In genomic region chr1:128810860-128811259, GRCm38 (mm10) we compare ENCODE assay signal across 24 mouse cellular contexts.
DNase-seq lines count a peak whose midpoint lies in the region; ATAC-seq and TF ChIP-seq lines count a peak whose summit lies in the region.
"Had no signal": no experiment of that assay in that cellular context is flagged by ENCODE, and none has a peak within 500 bp of the region (broad histone marks: within the 10 kb centered on the region; RNA-seq: fewer than 3 reads in every experiment).

No protein-coding gene starts in this region.

- no peaks in the 10 kb centered on the region for H3K36me3 ChIP-seq in ES-E14 (ENCODE audit: control insufficient read depth, insufficient read depth, low read length, poor library complexity, severe bottlenecking)
- no peaks in the 10 kb centered on the region for H3K36me3 ChIP-seq in hindbrain, postnatal 0 days (ENCODE audit: insufficient read depth, low read length)
- H3K36me3 ChIP-seq: embryonic facial prominence, embryonic 15.5 days; forebrain, embryonic 10.5 days; hindbrain, embryonic 15.5 days had no signal

- H3K9me3 ChIP-seq in ES-E14 (ENCODE audit: control insufficient read depth, insufficient read depth, low read depth, low read length): no peaks in the 10 kb centered on the region
- no peaks in the 10 kb centered on the region for H3K9me3 ChIP-seq in hindbrain, postnatal 0 days (ENCODE audit: low read length)
- H3K9me3 ChIP-seq: embryonic facial prominence, embryonic 15.5 days; forebrain, embryonic 10.5 days; hindbrain, embryonic 15.5 days had no signal

- no peaks in the 10 kb centered on the region for H3K27me3 ChIP-seq in hindbrain, postnatal 0 days (ENCODE audit: insufficient read depth, low read length)
- H3K27me3 ChIP-seq: embryonic facial prominence, embryonic 15.5 days; hindbrain, embryonic 15.5 days had no signal

- ATAC-seq in common myeloid progenitor, adult 5-6 weeks (replicated peaks; ENCODE audit: low read depth, poor library complexity, severe bottlenecking): peak; percentile 82
- peak; percentile 91 for ATAC-seq in megakaryocyte progenitor cell, adult 5-6 weeks (replicated peaks; ENCODE audit: poor library complexity)
- ATAC-seq in hindbrain, postnatal 0 days: no peak
- ATAC-seq: CD4-positive, CD25-positive, alpha-beta regulatory T cell, adult 4 months; forebrain, embryonic 14.5 days; inflammation-experienced regulatory T-cells, adult 6 months had no signal

- no peak overlapping the region for H3K4me2 ChIP-seq in hindbrain, postnatal 0 days (ENCODE audit: low read depth, low read length)
- H3K4me2 ChIP-seq: embryonic facial prominence, embryonic 15.5 days; heart, embryonic 11.5 days; hindbrain, embryonic 15.5 days had no signal

- no peak for DNase-seq in ES-E14 (ENCODE audit: low read depth, low spot score)
- no peak for DNase-seq in kidney, adult 18-20 months
- DNase-seq in hindbrain, postnatal 0 days (ENCODE audit: low spot score): no peak
- DNase-seq in cerebellum, adult 11-12 months: no peak
- DNase-seq: adrenal gland, adult 8-10 months; adrenal gland, postnatal 36 days; B cell, adult 2 months; cerebellum, adult 18-20 months; cerebellum, adult 9-11 months; embryo, embryonic 11 days; gastrocnemius, adult 2 months; gastrocnemius, postnatal 36 days; heart, adult 2 months; kidney, adult 11 months had no signal

- WGBS in hindbrain, postnatal 0 days: 68% methylated on average over 3 of the region's 3 CpGs

- H3K9ac ChIP-seq in ES-E14 (ENCODE audit: insufficient read depth, low read depth, low read length, poor library complexity, severe bottlenecking): no peak overlapping the region
- H3K9ac ChIP-seq in hindbrain, postnatal 0 days (replicated peaks; ENCODE audit: low read length): no peak overlapping the region
- H3K9ac ChIP-seq: embryonic facial prominence, embryonic 15.5 days; hindbrain, embryonic 15.5 days had no signal

- H3K4me1 ChIP-seq in ES-E14 (ENCODE audit: control insufficient read depth in 2 of 2, insufficient read depth in 2 of 2, low read length in 2 of 2, poor library complexity in 1 of 2): no peaks in the 10 kb centered on the region
- H3K4me1 ChIP-seq in hindbrain, postnatal 0 days (ENCODE audit: insufficient read depth, low read length): peaks cover 3% of the 10 kb centered on the region; the same call in 1 of the 2 replicates

- no peak for TF ChIP-seq CTCF in hindbrain, postnatal 0 days (IDR thresholded peaks at IDR 0.05; ENCODE audit: low read depth)

- in situ Hi-C loops in ES-E14 (cut with MboI; ENCODE audit: low sequenced_read_pairs in 2 of 2, unreplicated experiment in 2 of 2): no loop called here

- H3K27ac ChIP-seq in ES-E14 (ENCODE audit: insufficient read depth, low read depth, low read length, poor library complexity, severe bottlenecking): no peak overlapping the region
- H3K27ac ChIP-seq in hindbrain, postnatal 0 days: no peak overlapping the region
- H3K27ac ChIP-seq: embryonic facial prominence, embryonic 15.5 days; forebrain, embryonic 10.5 days; gastrocnemius, adult 2 months; heart, adult 2 months; hindbrain, embryonic 15.5 days had no signal

- H3K4me3 ChIP-seq in ES-E14 (ENCODE audit: insufficient read depth in 1 of 2, low read depth in 1 of 2, low read length in 2 of 2, poor library complexity in 1 of 2, severe bottlenecking in 1 of 2): no peak overlapping the region
- no peak overlapping the region for H3K4me3 ChIP-seq in hindbrain, postnatal 0 days (ENCODE audit: low read length)
- H3K4me3 ChIP-seq: embryonic facial prominence, embryonic 15.5 days; erythroblast, embryonic 14.5 days; forebrain, embryonic 10.5 days; gastrocnemius, adult 2 months; heart, adult 2 months; hindbrain, embryonic 15.5 days had no signal

TF ChIP-seq in ES-E14, 5 proteins besides CTCF, POLR2A, EP300 and RAD21:
- TF ChIP-seq MAFK (IDR thresholded peaks at IDR 0.05; ENCODE audit: insufficient read depth, low read depth, low read length) (peak; percentile 88), ZNF384 (IDR thresholded peaks at IDR 0.05; ENCODE audit: low read depth, low read length) (no peak), HCFC1 (IDR thresholded peaks at IDR 0.05; ENCODE audit: borderline replicate concordance, insufficient read depth, low read length) (no peak), CHD2 (IDR thresholded peaks at IDR 0.05; ENCODE audit: low read depth, low read length) (no peak), ZC3H11A (IDR thresholded peaks at IDR 0.05; ENCODE audit: borderline replicate concordance, low read depth, low read length) (no peak)
